Mouse (Mus musculus) neural tube, embryonic 11.5 days (tissue): ENCODE data around the gene Ush2a. TPM values are rescaled to one million over a fixed set of nuclear protein-coding genes. Genes with fewer than 3 reads are reported as not detected.

ENCODE experiments used
- ATAC-seq: fragments of 200-750 bp; cut with Nextera tagmentation; 2 replicates; pipeline ENCODE4 v1.8.0; 2017; ENCODE audit warnings: moderate number of reproducible peaks, mild to moderate bottlenecking, moderate TSS enrichment, moderate library complexity; ENCODE audit not compliant: insufficient read depth, low FRiP score, low TSS enrichment
- DNase-seq: peaks from one replicate; pipeline ENCODE4 v3.0.0-alpha.2; 2015; ENCODE audit warnings: low spot score
- H3K27ac ChIP-seq: fragments of 300-500 bp; sonication (generic); 2 replicates; pipeline ENCODE4 v1.5.1; 2014; ENCODE audit warnings: low read depth, mild to moderate bottlenecking, low read length
- H3K27me3 ChIP-seq: fragments of 300-500 bp; sonication (generic); 2 replicates; pipeline ENCODE4 v1.6.1; 2014; ENCODE audit warnings: mild to moderate bottlenecking, low read length, mixed read lengths; ENCODE audit not compliant: control insufficient read depth, insufficient read depth
- H3K36me3 ChIP-seq: fragments of 300-500 bp; sonication (generic); 2 replicates; pipeline ENCODE4 v1.6.1; 2014; ENCODE audit warnings: mild to moderate bottlenecking, low read length, moderate library complexity, mixed read lengths; ENCODE audit not compliant: control insufficient read depth, insufficient read depth
- H3K4me1 ChIP-seq: fragments of 300-500 bp; sonication (generic); 2 replicates; pipeline ENCODE4 v1.6.1; 2014; ENCODE audit warnings: low read length, mixed read lengths; ENCODE audit not compliant: control insufficient read depth, insufficient read depth
- H3K4me2 ChIP-seq: fragments of 300-500 bp; sonication (generic); 2 replicates; pipeline ENCODE4 v1.6.1; 2014; ENCODE audit warnings: low read depth, mild to moderate bottlenecking, moderate library complexity
- H3K4me3 ChIP-seq: fragments of 300-500 bp; sonication (generic); 2 replicates; pipeline ENCODE4 v1.5.1; 2014; ENCODE audit warnings: low read depth, low read length
- H3K9ac ChIP-seq: fragments of 300-500 bp; sonication (generic); 2 replicates; pipeline ENCODE4 v1.6.1; 2014; ENCODE audit warnings: mild to moderate bottlenecking, low read length
- H3K9me3 ChIP-seq: fragments of 300-500 bp; sonication (generic); 2 replicates; pipeline ENCODE4 v1.6.1; 2016; ENCODE audit warnings: low read length; ENCODE audit not compliant: control insufficient read depth
- WGBS: fragments of 180-500 bp; shearing (Covaris S2); extraction: QIAGEN DNeasy Blood & Tissue Kit; methylation state at CpG from one replicate; pipeline ENCODE4 v1.1.7; 2014; 5-methylcytosine and 5-hydroxymethylcytosine counted together
- polyA plus RNA-seq: library from polyadenylated mRNA; unstranded; fragments of >200 nt; fragmentation: Nextera tagmentation; extraction: Ambion mirVana; gene quantifications from 2 replicates; pipeline ENCODE4 v1.2.1, GENCODE M21; 2014

Ush2a gene
- polyA plus RNA-seq = 0.07 and 0.24 TPM in 2 replicates

GRCm38 (mm10) chr1:188261903-188262682, at the start of gene Ush2a:
Gene Ush2a (plus strand): TSS chr1:188262023.
- ATAC-seq (peak; percentile 58), DNase-seq (peak; percentile 19)
- no peaks in the 10 kb centered on the region for H3K27me3 ChIP-seq
- no peak within 1 kb of the TSS for H3K9ac ChIP-seq
- no peaks in the 10 kb centered on the region for H3K36me3 ChIP-seq
- H3K4me2 ChIP-seq = no peak within 1 kb of the TSS
- H3K9me3 ChIP-seq = no peaks in the 10 kb centered on the region
- no peak within 1 kb of the TSS for H3K4me3 ChIP-seq
- H3K4me1 ChIP-seq = peaks cover 3% of the 10 kb centered on the region; the same call in 1 of the 2 replicates
- 56% methylated on average over 10 of the region's 10 CpGs for WGBS
- H3K27ac ChIP-seq = no peak within 1 kb of the TSS

GRCm38 (mm10) chr1:188214885-188215611, 46.8 kb upstream of the Ush2a start:
- 67% methylated on average over 10 of the region's 10 CpGs for WGBS
- no peak overlapping the region for H3K4me2 ChIP-seq
- H3K27me3 ChIP-seq = no peaks in the 10 kb centered on the region
- no peak overlapping the region for H3K9ac ChIP-seq
- no peaks in the 10 kb centered on the region for H3K4me1 ChIP-seq
- H3K27ac ChIP-seq = no peak overlapping the region
- no peaks in the 10 kb centered on the region for H3K9me3 ChIP-seq
- H3K4me3 ChIP-seq = no peak overlapping the region
- DNase-seq (no peak), ATAC-seq (no peak)
- H3K36me3 ChIP-seq = no peaks in the 10 kb centered on the region

DNA sequence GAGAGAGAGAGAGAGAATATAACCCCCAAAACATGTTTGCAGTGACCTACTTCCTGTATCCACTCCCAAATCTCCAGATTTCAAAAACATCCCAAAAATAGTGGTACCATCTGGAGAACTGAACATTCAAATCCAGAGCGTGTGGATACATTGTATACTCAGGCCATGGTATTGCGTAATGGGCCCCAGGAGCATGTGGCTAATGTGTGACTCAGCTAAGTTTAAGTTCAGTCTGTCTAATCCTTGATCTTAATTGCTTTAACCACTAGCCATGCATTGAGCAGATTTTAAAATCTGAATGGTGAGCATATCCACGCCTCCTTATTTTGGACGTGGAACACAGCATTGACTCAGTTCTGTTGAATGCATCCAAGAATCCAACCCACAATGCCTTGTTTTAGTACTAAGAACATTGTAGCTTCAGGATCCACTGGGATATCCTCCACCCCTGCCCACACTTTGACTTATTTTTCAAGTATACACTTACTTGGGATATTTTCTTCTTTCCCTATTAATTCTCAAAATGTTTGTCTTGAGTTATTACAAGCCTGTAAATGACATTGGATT, 40.5 kb upstream of the Ush2a start:
- WGBS = 88% methylated on average over 4 of the region's 4 CpGs
- Histone ChIP-seq H3K27ac (no peak overlapping the region), H3K9ac (no peak overlapping the region), H3K4me2 (no peak overlapping the region), H3K4me1 (no peaks in the 10 kb centered on the region), H3K36me3 (no peaks in the 10 kb centered on the region), H3K4me3 (no peak overlapping the region), H3K27me3 (no peaks in the 10 kb centered on the region), H3K9me3 (no peaks in the 10 kb centered on the region)
- no peak for DNase-seq
- ATAC-seq = no peak

DNA sequence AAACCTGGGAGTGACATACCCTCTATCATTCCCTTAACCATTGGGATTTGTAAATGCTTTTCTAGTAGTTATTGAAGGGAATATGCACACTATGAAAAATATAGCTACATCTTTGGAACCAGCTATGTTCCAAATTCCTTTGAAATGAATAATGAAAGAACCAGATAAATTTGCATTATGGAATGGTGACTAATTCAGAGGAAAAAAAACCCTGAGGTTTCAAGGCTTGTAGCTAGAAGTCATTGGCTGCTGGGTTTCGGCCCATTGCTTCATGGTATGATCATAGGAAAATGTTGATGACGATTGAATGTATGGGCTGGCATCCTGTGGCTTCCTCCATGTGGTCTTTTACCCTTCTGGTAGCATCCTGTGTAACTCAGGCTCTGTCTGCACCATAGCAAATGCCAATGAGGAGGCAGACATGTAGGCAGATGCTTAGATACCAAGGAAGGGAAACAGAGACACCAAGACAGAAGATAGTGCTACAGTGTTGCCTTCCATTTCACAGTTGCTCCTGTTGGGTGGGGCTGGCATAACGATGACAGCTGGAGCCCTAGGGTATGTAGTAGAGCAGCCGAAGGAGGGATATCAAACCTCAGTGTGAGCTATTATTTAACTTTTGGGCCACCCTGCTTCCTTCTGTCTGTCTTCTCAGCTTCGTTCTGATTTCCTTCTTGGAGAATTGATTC, 28.6 kb upstream of the Ush2a start:
- no peak for ATAC-seq
- Histone ChIP-seq H3K9ac (no peak overlapping the region), H3K4me2 (no peak overlapping the region), H3K4me1 (no peaks in the 10 kb centered on the region), H3K9me3 (no peaks in the 10 kb centered on the region), H3K36me3 (no peaks in the 10 kb centered on the region), H3K27ac (no peak overlapping the region), H3K4me3 (no peak overlapping the region), H3K27me3 (no peaks in the 10 kb centered on the region)
- 86% methylated on average over 5 of the region's 5 CpGs for WGBS
- no peak for DNase-seq

DNA sequence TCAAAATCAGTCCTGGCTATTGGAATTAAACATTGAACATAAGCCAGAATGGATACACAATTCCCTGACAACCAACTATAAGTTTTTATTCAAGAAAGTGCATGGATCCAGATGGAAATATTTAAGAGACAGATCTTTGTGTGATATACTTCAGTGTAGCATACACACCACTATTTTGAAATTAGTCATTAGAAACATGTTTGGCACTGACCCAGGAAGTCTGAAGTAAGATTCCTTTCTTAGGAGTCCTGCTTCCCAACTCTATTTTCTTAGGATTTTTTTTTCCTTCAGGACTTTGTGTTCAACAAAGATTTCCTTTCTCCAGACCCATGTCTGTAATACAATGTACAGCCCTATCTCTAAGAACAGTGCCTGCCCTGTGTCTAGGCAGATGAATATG, 23.2 kb upstream of the Ush2a start:
- no peak overlapping the region for H3K27ac ChIP-seq
- no peak overlapping the region for H3K9ac ChIP-seq
- H3K9me3 ChIP-seq = no peaks in the 10 kb centered on the region
- no peak for DNase-seq
- H3K4me1 ChIP-seq = no peaks in the 10 kb centered on the region
- no peaks in the 10 kb centered on the region for H3K36me3 ChIP-seq
- H3K4me3 ChIP-seq = no peak overlapping the region
- no peak overlapping the region for H3K4me2 ChIP-seq
- H3K27me3 ChIP-seq = no peaks in the 10 kb centered on the region
- ATAC-seq = no peak

- 93% methylated on average over 10 of the region's 10 CpGs for WGBS
- no peak for ATAC-seq
- H3K4me1 ChIP-seq = no peaks in the 10 kb centered on the region
- no peak overlapping the region for H3K9ac ChIP-seq
- H3K27me3 ChIP-seq = no peaks in the 10 kb centered on the region
- DNase-seq = no peak
- no peak overlapping the region for H3K27ac ChIP-seq
- H3K9me3 ChIP-seq = no peaks in the 10 kb centered on the region
- no peak overlapping the region for H3K4me3 ChIP-seq
- H3K36me3 ChIP-seq = no peaks in the 10 kb centered on the region
- no peak overlapping the region for H3K4me2 ChIP-seq
These were observed 20.1 kb upstream of the Ush2a start for GRCm38 (mm10) chr1:188241766-188242165.

GRCm38 (mm10) chr1:188257500-188257899, 4.3 kb upstream of the Ush2a start:
- Histone ChIP-seq H3K9ac (no peak overlapping the region), H3K4me1 (peaks cover 3% of the 10 kb centered on the region; the same call in 1 of the 2 replicates), H3K27me3 (no peaks in the 10 kb centered on the region), H3K27ac (no peak overlapping the region), H3K4me2 (no peak overlapping the region), H3K9me3 (no peaks in the 10 kb centered on the region), H3K4me3 (no peak overlapping the region), H3K36me3 (no peaks in the 10 kb centered on the region)
- WGBS = 90% methylated on average over 7 of the region's 7 CpGs
- ATAC-seq (no peak), DNase-seq (no peak)

GRCm38 (mm10) chr1:188260259-188261107, 1.3 kb upstream of the Ush2a start:
- Histone ChIP-seq H3K27ac (no peak overlapping the region), H3K4me1 (peaks cover 3% of the 10 kb centered on the region; the same call in 1 of the 2 replicates)
- ATAC-seq = 0 out of 2 replicates have a peak, but pooled peaks have one; percentile 48

More at GRCm38 (mm10) chr1:188260259-188261107, 1.3 kb upstream of the Ush2a start:
- Histone ChIP-seq H3K4me3 (no peak overlapping the region), H3K36me3 (no peaks in the 10 kb centered on the region), H3K27me3 (no peaks in the 10 kb centered on the region), H3K9me3 (no peaks in the 10 kb centered on the region), H3K9ac (no peak overlapping the region), H3K4me2 (no peak overlapping the region)
- 49% methylated on average over 6 of the region's 6 CpGs for WGBS
- peak; percentile 38 for DNase-seq
